Mouse (Mus musculus) kidney, adult 2 months (tissue): ENCODE data around the gene Ttll7.

Experiments used
- CTCF ChIP-seq: fragments of 200-500 bp; conservative IDR thresholded peaks from 2 replicates; pipeline ENCODE4 v1.5.1; 2011; ENCODE audit warnings: low read depth, mild to moderate bottlenecking, control low read depth, low read length, moderate library complexity, mixed read lengths; ENCODE audit not compliant: insufficient read depth, insufficient read length
- POLR2A ChIP-seq: fragments of 200-500 bp; IDR thresholded peaks from one replicate; pipeline ENCODE4 v1.6.1; 2011; ENCODE audit warnings: low read depth, low read length, control low read depth

DNA sequence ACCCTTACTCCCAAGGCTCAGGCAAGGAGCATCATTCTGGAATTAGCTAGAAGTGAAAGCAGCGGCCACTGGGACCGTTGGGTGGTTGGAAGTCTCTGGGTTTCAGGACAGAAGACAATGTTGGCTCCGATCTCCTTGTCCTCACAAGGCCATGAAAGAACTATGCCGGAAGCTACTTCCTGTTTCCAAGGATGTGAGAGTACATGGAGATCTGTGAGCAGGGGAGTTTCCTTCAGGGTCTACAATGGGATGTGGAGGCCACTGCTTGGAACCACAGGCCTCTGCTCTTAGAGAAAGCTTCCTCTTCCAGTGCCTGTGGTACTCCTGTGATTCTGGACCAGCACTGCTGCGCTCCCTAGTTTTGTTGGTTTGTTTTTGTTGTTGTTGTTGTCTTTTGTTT is 5.9 kb upstream of the Ttll7 start:
- TF ChIP-seq CTCF (no peak), POLR2A (no peak)
